Mouse (Mus musculus): ENCODE measurements around the gene Gm9376.

Gene Gm9376

DNA sequence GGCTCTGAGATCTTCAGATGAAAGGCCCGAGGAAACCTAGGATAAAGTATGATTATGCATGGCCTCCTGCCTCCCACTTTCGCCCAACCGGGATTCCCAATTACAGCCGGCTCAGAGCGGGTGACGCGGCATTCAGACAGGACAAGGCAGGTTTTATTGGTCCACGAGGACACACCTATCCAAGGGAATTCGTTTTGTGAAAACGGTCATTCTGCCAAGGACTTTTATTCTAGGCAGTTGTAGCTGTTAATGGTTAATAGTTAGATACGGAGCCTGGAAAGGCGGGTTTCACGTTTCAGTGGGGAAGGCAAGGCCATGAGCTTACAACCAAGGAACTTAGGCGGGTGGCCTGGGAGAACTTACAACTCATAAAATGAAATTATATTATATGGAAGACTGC lies 16.2 kb downstream of the Gm9376 start:
- no peak for DNase-seq

DNA sequence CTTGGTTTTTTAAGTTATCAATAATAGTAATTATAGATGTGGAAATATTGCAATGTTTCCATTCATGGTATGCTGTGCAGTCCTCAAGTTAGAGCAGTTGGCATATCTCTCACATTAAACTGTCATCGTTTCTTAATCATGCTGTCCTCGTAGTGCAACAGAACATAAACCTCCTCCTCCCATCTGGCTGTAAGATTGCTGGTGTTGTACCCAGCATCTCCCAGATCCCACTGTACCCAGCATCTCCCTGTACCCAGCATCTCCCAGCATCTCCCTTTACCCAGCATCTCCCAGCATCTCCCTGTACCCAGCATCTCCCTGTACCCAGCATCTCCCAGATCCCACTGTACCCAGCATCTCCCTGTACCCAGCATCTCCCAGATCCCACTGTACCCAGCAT lies 19.3 kb downstream of the Gm9376 start:
- no peak for DNase-seq

DNA sequence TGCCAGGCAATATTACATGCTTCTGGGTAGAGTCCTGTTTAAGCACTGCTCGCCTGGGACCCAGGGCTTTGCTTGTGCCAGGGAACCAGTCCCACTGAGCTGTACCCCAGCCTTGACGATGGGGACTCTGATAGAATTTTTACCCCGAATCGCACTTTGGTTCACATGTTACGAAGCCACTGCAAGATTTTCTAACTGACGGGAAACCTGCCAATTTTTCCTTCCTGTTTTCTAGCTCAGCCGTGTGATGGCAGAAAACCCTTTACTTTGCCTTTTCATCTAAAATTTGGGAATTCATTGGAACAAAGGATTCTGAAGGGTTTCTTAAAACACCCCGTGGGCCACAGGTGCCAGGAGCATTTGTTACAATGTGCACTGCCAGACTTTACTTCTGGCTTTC lies 22.4 kb downstream of the Gm9376 start:
- DNase-seq, result no peak

DNA sequence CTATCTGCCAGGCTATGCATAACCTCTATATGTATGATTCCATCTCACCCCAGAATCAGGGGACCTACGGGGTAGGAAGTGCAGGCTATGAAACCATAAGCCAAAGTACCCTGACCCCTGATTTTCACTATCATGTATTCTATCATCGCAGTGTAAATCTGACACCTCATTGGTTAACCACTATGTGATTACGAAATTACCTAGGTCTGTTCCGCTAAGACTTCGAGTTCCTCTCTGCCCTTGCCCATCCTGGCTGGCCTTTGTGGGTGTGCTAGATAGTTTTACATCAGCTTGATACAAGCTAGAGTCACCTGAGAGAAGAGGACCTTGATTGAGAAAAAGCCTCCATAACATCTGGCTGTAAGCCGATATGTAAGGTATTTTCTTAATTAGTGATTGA lies 23.2 kb downstream of the Gm9376 start:
- no peak for DNase-seq

DNA sequence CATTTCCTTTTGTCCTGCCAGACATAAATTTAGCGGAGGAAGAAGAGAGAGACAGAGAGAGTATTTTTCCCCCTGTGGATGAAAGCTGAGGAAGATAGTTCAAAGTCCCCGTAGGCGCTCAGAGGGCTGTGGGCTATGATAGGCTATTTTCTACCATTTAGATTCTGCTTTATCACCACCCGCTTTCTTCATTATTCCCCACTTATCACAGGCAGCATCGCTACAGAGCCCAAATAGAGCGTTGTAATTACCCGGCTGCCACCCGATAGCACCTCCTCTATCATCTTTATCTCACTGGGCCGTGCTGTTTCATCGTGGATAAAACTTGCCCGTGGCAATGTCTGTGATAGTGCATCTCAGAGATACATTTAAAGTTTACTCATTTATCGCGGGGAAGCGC lies 35.8 kb downstream of the Gm9376 start:
- DNase-seq, result no peak

DNA sequence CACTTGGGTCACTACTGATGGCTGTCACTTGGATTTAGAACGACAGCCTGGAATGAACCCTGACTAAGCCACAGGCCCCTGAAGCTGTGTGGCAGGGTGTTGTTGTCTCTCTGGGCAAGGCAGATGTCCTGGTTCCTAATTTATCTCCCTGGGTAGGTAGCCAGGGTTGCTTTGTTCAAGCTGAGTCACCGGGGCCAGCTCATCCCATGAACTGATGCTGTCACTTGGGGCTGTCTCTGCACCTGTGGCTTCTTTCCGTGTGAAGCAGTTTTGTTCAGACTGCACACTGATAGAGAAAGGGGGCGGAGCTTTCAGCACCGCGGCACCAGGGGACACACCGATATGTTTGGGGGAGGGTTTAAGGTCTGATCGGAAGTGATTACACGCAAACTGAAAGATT lies 37.8 kb downstream of the Gm9376 start:
- no peak for DNase-seq

DNA sequence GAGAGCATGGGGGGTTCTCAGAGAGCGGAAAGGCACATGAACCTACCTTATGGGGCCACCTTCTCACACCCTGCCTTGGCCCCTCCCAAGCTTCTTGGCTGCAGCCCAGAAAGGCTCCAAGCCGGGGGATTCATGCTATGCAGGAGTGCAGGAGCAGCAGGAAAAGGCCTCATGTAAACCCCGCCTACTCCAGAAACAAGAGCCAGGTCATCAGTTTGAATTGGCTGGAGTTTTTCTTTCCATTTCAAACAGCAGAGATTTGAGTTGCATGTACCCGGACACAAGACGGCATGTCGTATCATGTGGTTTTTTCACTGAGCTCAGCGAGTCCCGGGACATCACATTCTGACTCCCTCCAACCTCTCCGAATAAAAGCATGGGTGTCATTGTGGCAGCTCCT lies 39.2 kb downstream of the Gm9376 start:
- no peak for DNase-seq

DNA sequence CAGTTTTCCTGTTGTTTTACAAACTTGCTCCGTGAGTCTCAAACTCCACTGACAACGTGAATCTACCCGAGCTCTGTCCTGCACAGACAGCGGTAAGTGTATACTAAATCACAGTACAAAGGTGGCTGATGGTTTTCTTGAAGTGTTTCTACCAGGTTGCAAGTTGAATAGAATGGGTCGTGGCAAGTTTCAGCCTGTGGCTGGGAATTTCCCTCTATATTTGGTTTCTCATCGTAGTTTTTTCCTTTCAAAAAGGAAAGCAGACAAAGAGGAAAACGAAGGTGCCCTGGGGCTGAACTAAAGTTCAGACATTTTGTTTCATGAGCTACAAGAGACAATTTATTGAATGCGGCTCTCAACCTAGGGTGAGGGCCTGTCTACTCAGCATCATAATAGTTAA lies 40.3 kb downstream of the Gm9376 start:
- no peak for DNase-seq

DNA sequence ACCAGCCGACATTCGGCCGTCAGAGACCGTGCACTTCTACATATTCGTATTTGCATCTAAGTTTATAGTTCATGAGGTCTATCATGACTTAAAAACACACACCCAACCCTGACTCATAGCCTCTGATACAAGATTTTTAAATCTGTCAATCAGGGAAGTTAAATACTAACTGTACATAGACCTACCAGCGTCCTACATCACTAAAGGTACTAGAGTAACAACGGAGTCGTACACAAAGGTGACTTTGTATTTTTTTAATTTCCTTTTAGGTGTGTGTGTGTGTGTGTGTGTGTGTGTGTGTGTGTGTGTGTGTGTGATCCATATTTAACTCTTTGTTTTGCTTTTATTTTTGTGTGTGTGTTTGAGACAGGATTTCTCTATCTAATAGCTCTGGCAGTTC lies 44.9 kb downstream of the Gm9376 start:
- no peak for DNase-seq

DNA sequence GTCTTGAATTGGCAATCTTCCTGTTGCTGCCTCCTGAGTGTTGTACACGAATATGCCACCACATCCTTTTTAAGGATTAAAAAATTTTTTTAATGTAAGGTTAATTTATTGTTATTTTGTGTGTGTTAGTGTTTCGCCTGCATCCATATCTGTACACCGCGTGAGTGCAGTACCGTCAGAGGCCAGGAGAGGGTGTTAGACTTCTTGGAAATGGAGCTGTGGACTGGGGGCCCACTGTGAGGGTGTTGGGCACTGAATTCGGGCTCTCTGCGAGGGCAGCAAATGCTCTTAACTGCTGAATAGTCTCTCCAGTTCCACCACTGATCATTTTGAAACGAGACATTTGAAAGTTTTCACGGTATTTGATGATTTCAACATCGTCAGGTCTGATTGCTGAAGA lies 45.9 kb downstream of the Gm9376 start:
- DNase-seq, result no peak

DNA sequence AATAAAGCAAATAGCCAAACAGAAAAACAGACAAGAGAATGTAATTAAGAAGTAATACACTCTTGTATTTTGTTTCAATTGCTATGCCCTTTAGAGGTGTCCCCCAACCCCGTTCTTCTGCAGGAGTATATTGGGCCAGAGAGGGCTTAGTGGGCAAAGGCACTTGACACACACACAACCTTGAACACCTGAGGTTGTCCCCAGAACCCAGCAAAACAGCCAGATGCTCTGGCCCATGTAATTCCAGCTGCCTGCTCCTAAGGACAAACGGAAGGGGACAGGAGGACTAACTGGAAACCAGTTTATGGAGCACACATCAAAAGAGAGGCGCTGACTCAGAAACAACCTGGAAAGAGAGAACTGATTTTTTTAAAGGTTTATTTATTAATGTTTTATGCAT lies 47.2 kb downstream of the Gm9376 start:
- no peak for DNase-seq

DNA sequence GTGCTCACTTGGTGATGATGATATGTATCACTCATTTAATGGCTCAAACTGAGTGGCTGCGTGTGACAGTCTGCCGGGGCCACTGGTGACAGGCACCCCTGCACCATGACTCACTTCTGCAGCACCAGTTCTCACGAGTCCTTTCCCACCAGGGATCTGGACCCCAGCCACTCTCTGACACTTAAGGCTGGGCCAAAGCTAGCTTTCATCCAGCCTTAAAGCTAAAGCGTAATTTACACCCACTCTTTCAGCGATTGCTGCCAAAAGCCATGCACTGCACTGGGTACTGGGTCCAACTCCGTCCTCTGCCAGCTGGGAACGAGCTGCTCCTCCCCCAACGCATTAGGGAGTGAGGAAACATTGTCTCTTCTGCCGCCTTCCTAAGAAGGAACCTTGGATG lies 50.5 kb downstream of the Gm9376 start:
- DNase-seq, result no peak
